In genomic region chrX:10714696-10715140, GRCm38 (mm10) we compare ENCODE assay signal across 8 mouse cellular contexts. TPM values are rescaled to one million over a fixed set of nuclear protein-coding genes. Genes with fewer than 3 reads are reported as not detected.
DNase-seq lines count a peak whose midpoint lies in the region; ATAC-seq and TF ChIP-seq lines count a peak whose summit lies in the region.

Mid1ip1 (plus strand) TSS chrX:10715013.

- peak; percentile 58; the same call in 1 of the 2 replicates for TF ChIP-seq EP300 in lung, postnatal 0 days (IDR thresholded peaks at IDR 0.05)

- no peaks in the 10 kb centered on the region for H3K9me3 ChIP-seq in hindbrain, embryonic 11.5 days (ENCODE audit: control insufficient read depth, low read length)
- no peaks in the 10 kb centered on the region for H3K9me3 ChIP-seq in lung, postnatal 0 days (ENCODE audit: low read length)

- ATAC-seq in hindbrain, embryonic 11.5 days (ENCODE audit: low FRiP score), result peak; percentile 72
- peak; percentile 69 for ATAC-seq in lung, postnatal 0 days

- H3K4me3 ChIP-seq in hindbrain, embryonic 11.5 days (ENCODE audit: low read depth, low read length), result no peak within 1 kb of the TSS
- H3K4me3 ChIP-seq in lung, postnatal 0 days (ENCODE audit: low read depth, low read length), result 0 out of 2 replicates have a peak within 1 kb of the TSS, but pooled peaks have one; percentile 3

- 19% methylated on average over 12 of the region's 12 CpGs for WGBS in hindbrain, embryonic 11.5 days
- WGBS in lung, postnatal 0 days, result 14% methylated on average over 12 of the region's 12 CpGs

- H3K27me3 ChIP-seq in hindbrain, embryonic 11.5 days (ENCODE audit: control insufficient read depth, insufficient read depth, low read length), result no peaks in the 10 kb centered on the region
- H3K27me3 ChIP-seq in lung, postnatal 0 days (replicated peaks; ENCODE audit: insufficient read depth, low read length), result no peaks in the 10 kb centered on the region

- H3K9ac ChIP-seq in hindbrain, embryonic 11.5 days (ENCODE audit: low read depth, low read length), result no peak within 1 kb of the TSS
- H3K9ac ChIP-seq in lung, postnatal 0 days (replicated peaks; ENCODE audit: low read depth), result no peak within 1 kb of the TSS

- peak within 1 kb of the TSS; percentile 67; the same call in 1 of the 2 replicates for H3K27ac ChIP-seq in hindbrain, embryonic 11.5 days (ENCODE audit: low read depth, low read length)
- H3K27ac ChIP-seq in lung, postnatal 0 days (ENCODE audit: low read length), result peak within 1 kb of the TSS; percentile 87

- DNase-seq in MN1 (ENCODE audit: low spot score), result peak; percentile 90
- DNase-seq in cerebellum, postnatal 10 days, result peak; percentile 94
- peak; percentile 44 to 62 for DNase-seq in frontal cortex, adult 2 months (ENCODE audit: extremely low spot score in 1 of 2, low spot score in 1 of 2)
- peak; percentile 82 for DNase-seq in hindbrain, embryonic 11.5 days (ENCODE audit: low spot score)
- DNase-seq in layer of hippocampus, adult 9-11 months, result peak; percentile 79
- DNase-seq in lung, postnatal 0 days (ENCODE audit: low spot score), result peak; percentile 95
- peak; percentile 59 for DNase-seq in ovary, postnatal 14 days (ENCODE audit: low spot score)
- peak; percentile 25 to 32 for DNase-seq in thymus, postnatal 10 days (ENCODE audit: low spot score in 2 of 2)

- H3K4me1 ChIP-seq in hindbrain, embryonic 11.5 days (replicated peaks; ENCODE audit: control insufficient read depth, insufficient read depth, low read length), result no peaks in the 10 kb centered on the region
- H3K4me1 ChIP-seq in lung, postnatal 0 days (ENCODE audit: insufficient read depth, low read depth, low read length), result no peaks in the 10 kb centered on the region

- H3K36me3 ChIP-seq in hindbrain, embryonic 11.5 days (ENCODE audit: control insufficient read depth, insufficient read depth, low read length), result no peaks in the 10 kb centered on the region
- H3K36me3 ChIP-seq in lung, postnatal 0 days (ENCODE audit: insufficient read depth, low read length), result no peaks in the 10 kb centered on the region

- TF ChIP-seq CTCF in lung, postnatal 0 days (IDR thresholded peaks at IDR 0.05), result no peak

- H3K4me2 ChIP-seq in hindbrain, embryonic 11.5 days (replicated peaks; ENCODE audit: low read depth, low read length), result peak within 1 kb of the TSS; percentile 34
- peak within 1 kb of the TSS; percentile 39 for H3K4me2 ChIP-seq in lung, postnatal 0 days (replicated peaks; ENCODE audit: low read depth, low read length)

RNA-seq across cellular contexts. Expression of gene Mid1ip1, which starts in this region (rescaled TPM):
- polyA plus RNA-seq in frontal cortex, adult 2 months (2012; rRNA removed), result 90.0 and 102 TPM in 2 replicates
- polyA plus RNA-seq in hindbrain, embryonic 11.5 days (2014; fragmentation: Nextera tagmentation; extraction: Ambion mirVana), result 36.5 and 41.3 TPM in 2 replicates
- polyA plus RNA-seq in lung, postnatal 0 days (2015; fragmentation: Nextera tagmentation; extraction: Ambion mirVana), result 243 and 301 TPM in 2 replicates

Comparison
In these comparisons a context has a peak if more than half of its experiments do, and no peak if none do; other contexts are left out.
1. DNase-seq: peak in every context shown above with its lines; median percentile 95 in lung, postnatal 0 days; 94 in cerebellum, postnatal 10 days; 90 in MN1; 82 in hindbrain, embryonic 11.5 days; 79 in layer of hippocampus, adult 9-11 months; 59 in ovary, postnatal 14 days; 53 in frontal cortex, adult 2 months; 28 in thymus, postnatal 10 days.